In the genomic region with DNA sequence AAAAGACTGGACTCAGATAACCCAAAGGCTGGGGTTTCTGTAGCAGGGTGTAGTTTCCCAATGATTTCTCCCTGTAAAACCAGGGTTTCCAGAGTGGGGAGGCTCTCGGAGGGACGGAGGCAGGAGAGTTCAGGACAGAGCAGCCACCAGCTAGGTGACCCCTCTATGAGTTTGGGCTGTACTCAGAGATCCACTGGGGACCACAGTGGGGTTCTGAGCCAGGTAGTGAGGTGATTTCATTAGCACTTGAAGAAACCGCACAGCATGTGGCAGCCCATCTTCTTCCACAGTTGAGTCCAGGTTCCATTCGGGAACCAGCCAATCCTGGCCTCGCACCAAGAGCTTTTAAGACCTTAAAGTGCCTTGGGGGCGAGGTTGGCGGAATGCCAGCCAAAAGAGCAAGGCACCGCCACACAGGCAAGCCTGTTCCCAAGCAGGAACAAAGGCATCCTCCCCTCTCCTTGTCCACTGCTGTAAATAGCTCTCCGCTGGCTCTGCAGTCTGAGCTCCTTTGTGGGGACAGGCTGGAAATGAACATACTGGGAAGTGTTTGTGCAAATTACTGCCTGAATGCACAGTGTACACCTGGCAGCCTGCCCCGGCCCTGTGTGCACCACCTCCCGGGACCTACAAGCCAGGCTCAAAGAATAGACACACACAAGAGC, we compare ENCODE assay signal across 8 mouse cellular contexts. TPM values are rescaled to one million over a fixed set of nuclear protein-coding genes. Genes with fewer than 3 reads are reported as not detected.
A peak's percentile ranks its signal among the peaks of the same experiment; 100 is the strongest.
DNase-seq lines count a peak whose midpoint lies in the region.

No protein-coding gene starts in this region.

- intact Hi-C loops in gastrocnemius, postnatal 14 days (cut with DNase I; ENCODE audit: low total_unique reads) = no loop called here

- H3K27me3 ChIP-seq in forebrain, embryonic 10.5 days (ENCODE audit: poor library complexity, severe bottlenecking) = peaks cover 87% of the 10 kb centered on the region

- no peaks in the 10 kb centered on the region for H3K36me3 ChIP-seq in forebrain, embryonic 10.5 days (replicated peaks)

- DNase-seq in gastrocnemius, postnatal 14 days = peak; percentile 33
- no peak for DNase-seq in gastrocnemius, postnatal 25 days
- peak; percentile 16 for DNase-seq in forebrain, embryonic 10.5 days (ENCODE audit: extremely low spot score, low spot score)
- DNase-seq in heart, postnatal 4 days = peak; percentile 55
- DNase-seq in layer of hippocampus, adult 9-11 months = peak; percentile 48
- peak; percentile 16 for DNase-seq in lung, postnatal 36 days
- DNase-seq in right cerebral cortex, postnatal 4 days = peak; percentile 71
- no peak for DNase-seq in thymus, postnatal 10 days (ENCODE audit: low spot score in 2 of 2)

- H3K4me3 ChIP-seq in forebrain, embryonic 10.5 days = no peak overlapping the region

- peaks cover 12% of the 10 kb centered on the region for H3K4me1 ChIP-seq in forebrain, embryonic 10.5 days

- no peaks in the 10 kb centered on the region for H3K9me3 ChIP-seq in forebrain, embryonic 10.5 days

- WGBS in forebrain, embryonic 10.5 days = 29% methylated on average over 11 of the region's 11 CpGs

- H3K27ac ChIP-seq in forebrain, embryonic 10.5 days = peak overlapping the region; percentile 3; the same call in 1 of the 2 replicates

RNA-seq across cellular contexts. Expression of gene Abat, which starts 10.4 kb away (rescaled TPM):
- 1 to 10 TPM; 5.5 to 6.4 TPM for total RNA-seq in gastrocnemius, postnatal 14 days (2021)
- total RNA-seq in gastrocnemius, postnatal 25 days (2021) = 1 to 10 TPM; 2.1 to 3.3 TPM
- 16.2 and 16.8 TPM in 2 replicates for polyA plus RNA-seq in forebrain, embryonic 10.5 days (2016; fragmentation: Nextera tagmentation; extraction: Ambion mirVana)
- total RNA-seq in heart, postnatal 4 days (2021) = 1 to 10 TPM; 6.3 to 7.6 TPM

RNA-seq across cellular contexts. Expression of gene Mettl22, which starts 53.0 kb away (rescaled TPM):
- 10 to 100 TPM; 61.1 to 67.3 TPM for total RNA-seq in gastrocnemius, postnatal 14 days (2021)
- total RNA-seq in gastrocnemius, postnatal 25 days (2021) = 10 to 100 TPM; 73.7 to 80.6 TPM
- 24.4 and 25.7 TPM in 2 replicates for polyA plus RNA-seq in forebrain, embryonic 10.5 days (2016; fragmentation: Nextera tagmentation; extraction: Ambion mirVana)
- total RNA-seq in heart, postnatal 4 days (2021) = 10 to 100 TPM; 30.3 to 34.3 TPM

Comparison
In these comparisons a context has a peak if more than half of its experiments do, and no peak if none do; other contexts are left out.
1. DNase-seq: peak in gastrocnemius, postnatal 14 days (single experiment), forebrain, embryonic 10.5 days (single experiment), heart, postnatal 4 days (single experiment), layer of hippocampus, adult 9-11 months (single experiment), lung, postnatal 36 days (single experiment) and right cerebral cortex, postnatal 4 days (single experiment); none in gastrocnemius, postnatal 25 days (single experiment) and thymus, postnatal 10 days (0 of 2).